Mouse (Mus musculus): ENCODE measurements around the gene Gm21698. TPM values are rescaled to one million over a fixed set of nuclear protein-coding genes. Genes with fewer than 3 reads are reported as not detected.

Gm21698 gene
- polyA plus RNA-seq, 1 experiment from 2014 or later = 0.20 TPM

Other genes with a start within 250 kb of the Gm21698 start
- gene Actr3b, start 228.7 kb downstream of the Gm21698 start, polyA plus RNA-seq (2015; fragmentation: Nextera tagmentation; extraction: Ambion mirVana) = 4.7 and 5.2 TPM in 2 replicates
- gene Gm21663, start 46.3 kb downstream of the Gm21698 start, polyA plus RNA-seq (2015; fragmentation: Nextera tagmentation; extraction: Ambion mirVana) = 0.08 and 0.17 TPM in 2 replicates
- 0.29 TPM in 1 of 2 replicates, not detected in the other for gene Gm21671, start 34.2 kb downstream of the Gm21698 start, polyA plus RNA-seq (2015; fragmentation: Nextera tagmentation; extraction: Ambion mirVana)
- 0.07 and 0.29 TPM in 2 replicates for gene Gm21680, start 16.0 kb downstream of the Gm21698 start, polyA plus RNA-seq (2015; fragmentation: Nextera tagmentation; extraction: Ambion mirVana)
- gene Gm1979, start 16.1 kb upstream of the Gm21698 start, polyA plus RNA-seq (2015; fragmentation: Nextera tagmentation; extraction: Ambion mirVana) = 0.15 and 0.21 TPM in 2 replicates
- 0.18 TPM in 1 of 2 replicates, not detected in the other for gene Gm5862, start 34.3 kb upstream of the Gm21698 start, polyA plus RNA-seq (2015; fragmentation: Nextera tagmentation; extraction: Ambion mirVana)
- 0.14 and 0.23 TPM in 2 replicates for gene Speer4a, start 50.9 kb upstream of the Gm21698 start, polyA plus RNA-seq (2015; fragmentation: Nextera tagmentation; extraction: Ambion mirVana)
- gene Gm7347, start 69.9 kb upstream of the Gm21698 start, polyA plus RNA-seq (2015; fragmentation: Nextera tagmentation; extraction: Ambion mirVana) = 0.22 TPM in 1 of 2 replicates, not detected in the other
- not detected in 2 replicates for gene Gm10471, start 100.6 kb upstream of the Gm21698 start, polyA plus RNA-seq (2015; fragmentation: Nextera tagmentation; extraction: Ambion mirVana)
- 0.32 TPM in 1 of 2 replicates, not detected in the other for gene 5031410I06Rik, start 116.7 kb upstream of the Gm21698 start, polyA plus RNA-seq (2015; fragmentation: Nextera tagmentation; extraction: Ambion mirVana)
- gene Gm10220, start 132.8 kb upstream of the Gm21698 start, polyA plus RNA-seq (2015; fragmentation: Nextera tagmentation; extraction: Ambion mirVana) = 0.07 and 0.22 TPM in 2 replicates

Data from embryonic facial prominence, embryonic 13.5 days (tissue).